Mouse (Mus musculus) midbrain, embryonic 13.5 days (tissue): ENCODE measurements around the gene Npm3. TPM values are rescaled to one million over a fixed set of nuclear protein-coding genes. Genes with fewer than 3 reads are reported as not detected.

Source experiments
- ATAC-seq: fragments of 200-750 bp; cut with Nextera tagmentation; 2 replicates; pipeline ENCODE4 v1.8.0; 2017; ENCODE audit warnings: mild to moderate bottlenecking, moderate TSS enrichment, moderate library complexity
- H3K27ac ChIP-seq: fragments of 300-500 bp; sonication (generic); 2 replicates; pipeline ENCODE4 v1.5.1; 2015; ENCODE audit warnings: inconsistent platforms, mild to moderate bottlenecking, moderate library complexity
- H3K27me3 ChIP-seq: fragments of 300-500 bp; sonication (generic); 2 replicates; pipeline ENCODE4 v1.6.1; 2015; ENCODE audit warnings: mild to moderate bottlenecking, inconsistent platforms
- H3K36me3 ChIP-seq: fragments of 300-500 bp; sonication (generic); 2 replicates; pipeline ENCODE4 v1.6.1; 2015; ENCODE audit warnings: mild to moderate bottlenecking, inconsistent platforms
- H3K4me1 ChIP-seq: fragments of 300-500 bp; sonication (generic); replicated peaks from 2 replicates; pipeline ENCODE4 v1.6.1; 2015; ENCODE audit warnings: inconsistent platforms
- H3K4me2 ChIP-seq: fragments of 300-500 bp; sonication (generic); replicated peaks from 2 replicates; pipeline ENCODE4 v1.6.1; 2015; ENCODE audit warnings: moderate library complexity, mild to moderate bottlenecking, inconsistent platforms
- H3K4me3 ChIP-seq: fragments of 300-500 bp; sonication (generic); replicated peaks from 2 replicates; pipeline ENCODE4 v1.5.1; 2015; ENCODE audit warnings: mild to moderate bottlenecking, inconsistent platforms
- H3K9ac ChIP-seq: fragments of 300-500 bp; sonication (generic); replicated peaks from 2 replicates; pipeline ENCODE4 v1.6.1; 2015; ENCODE audit warnings: mild to moderate bottlenecking, inconsistent platforms
- H3K9me3 ChIP-seq: fragments of 300-500 bp; sonication (generic); 2 replicates; pipeline ENCODE4 v1.6.1; 2016; ENCODE audit warnings: mild to moderate bottlenecking, inconsistent platforms
- WGBS: fragments of 180-500 bp; shearing (Covaris S2); methylation state at CpG from one replicate; pipeline ENCODE4 v1.1.7; 2015; 5-methylcytosine and 5-hydroxymethylcytosine counted together
- polyA plus RNA-seq: library from polyadenylated mRNA; unstranded; fragments of >200 nt; fragmentation: Nextera tagmentation; extraction: Ambion mirVana; gene quantifications from 2 replicates; pipeline ENCODE4 v1.2.1, GENCODE M21; 2015

The Npm3 gene
- polyA plus RNA-seq, 1 experiment from 2014 or later = 7.8 TPM

DNA sequence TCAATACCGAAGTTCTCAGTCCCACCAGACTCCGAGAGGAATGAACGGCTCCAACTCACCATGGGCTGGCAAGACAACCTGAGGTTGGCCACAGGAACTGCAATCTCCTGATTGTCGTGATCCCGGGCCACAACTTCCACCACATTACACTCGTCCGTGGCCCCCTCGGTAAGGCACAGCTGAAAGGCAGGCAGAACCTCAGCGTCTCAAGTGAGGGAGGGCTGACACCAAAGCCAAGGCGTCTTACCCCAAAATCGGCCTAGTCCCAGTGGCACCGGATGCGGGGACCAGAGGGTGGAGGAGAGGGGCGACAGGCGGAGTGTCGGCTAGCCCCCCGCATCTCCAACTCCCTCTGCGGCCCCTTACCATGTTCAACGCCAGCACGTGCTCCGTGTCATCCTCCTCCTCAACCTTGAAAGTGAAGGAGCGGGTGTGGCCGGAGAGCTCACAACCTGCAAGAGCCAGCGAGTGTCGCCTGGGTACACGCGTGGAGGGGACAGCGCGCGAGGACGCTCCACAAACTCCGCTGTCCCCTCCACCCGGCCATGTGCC is 624 bp downstream of the Npm3 start:
- WGBS = 2% methylated on average over 33 of the region's 33 CpGs
- Histone ChIP-seq H3K4me2 (peak overlapping the region; percentile 99), H3K27ac (no peak overlapping the region), H3K27me3 (peaks cover 46% of the 10 kb centered on the region), H3K9me3 (no peaks in the 10 kb centered on the region), H3K9ac (peak overlapping the region; percentile 80), H3K36me3 (peaks cover 25% of the 10 kb centered on the region), H3K4me1 (peaks cover 29% of the 10 kb centered on the region), H3K4me3 (peak overlapping the region; percentile 89)
- no peak; the same call in 1 of the 2 replicates for ATAC-seq

DNA sequence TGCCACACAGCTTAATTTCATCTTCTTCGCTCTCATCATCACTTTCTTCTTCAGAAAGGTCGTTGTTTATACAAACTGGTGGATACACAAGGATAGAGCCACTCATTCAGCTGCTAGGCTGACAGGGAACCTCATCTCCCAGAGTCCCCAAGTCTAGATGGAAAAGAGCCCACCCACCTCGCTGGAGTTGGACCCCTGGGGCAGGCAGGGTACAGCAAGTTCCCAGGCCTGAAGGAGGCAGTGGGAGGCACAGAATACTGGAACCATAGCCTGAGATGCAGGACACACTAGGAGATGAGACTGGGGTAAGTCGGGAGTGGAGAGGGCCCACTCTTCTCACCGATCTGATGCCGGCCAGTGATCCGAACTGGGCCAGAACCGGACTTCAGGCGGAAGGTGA is 1.2 kb downstream of the Npm3 start:
- peak overlapping the region; percentile 99 for H3K4me2 ChIP-seq
- peaks cover 22% of the 10 kb centered on the region for H3K36me3 ChIP-seq
- peak overlapping the region; percentile 80 for H3K9ac ChIP-seq
- no peak for ATAC-seq
- H3K9me3 ChIP-seq = no peaks in the 10 kb centered on the region
- peaks cover 51% of the 10 kb centered on the region for H3K27me3 ChIP-seq
- H3K4me1 ChIP-seq = peaks cover 31% of the 10 kb centered on the region
- 50% methylated on average over 9 of the region's 9 CpGs for WGBS
- H3K27ac ChIP-seq = no peak overlapping the region
- H3K4me3 ChIP-seq = peak overlapping the region; percentile 89

DNA sequence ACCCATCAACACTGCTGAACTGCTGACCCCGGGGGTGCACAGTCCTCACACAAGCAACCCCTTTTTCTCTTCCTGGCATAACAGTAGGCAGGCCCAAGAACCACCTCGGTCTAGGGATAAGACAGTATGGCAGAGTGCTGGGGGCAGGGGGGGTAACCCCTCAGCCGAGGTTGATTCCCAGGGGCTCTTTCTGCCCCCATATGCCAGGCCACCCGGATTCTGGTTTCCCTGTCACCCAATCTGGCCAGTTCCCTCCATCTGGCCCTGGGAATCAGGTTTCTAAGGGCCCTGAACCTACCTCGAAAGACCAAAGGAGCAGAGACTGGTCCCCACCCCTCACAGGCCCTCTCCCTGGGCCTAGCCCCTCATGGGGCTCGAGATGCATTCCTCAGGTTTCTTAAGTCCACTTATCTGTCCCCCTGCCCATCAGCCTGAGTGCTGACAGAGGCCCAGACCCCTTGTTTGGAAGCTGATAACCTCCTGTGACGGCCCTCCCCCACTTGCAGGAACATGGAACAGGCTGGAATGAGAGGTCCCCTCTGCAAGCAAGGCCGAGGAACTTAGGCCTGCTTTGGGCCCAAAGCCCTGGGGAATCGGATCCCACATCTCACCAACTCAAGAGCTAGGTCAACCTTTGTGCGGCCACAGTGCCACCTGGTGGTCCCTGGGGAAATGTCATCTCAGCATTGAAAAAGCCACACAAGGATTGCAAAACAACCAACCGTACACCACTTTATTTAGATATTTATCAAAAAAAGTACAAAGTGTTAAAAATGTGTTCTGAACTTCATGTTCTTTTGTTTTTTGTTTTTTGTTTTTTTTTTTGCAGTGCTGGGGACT is 2.1 kb downstream of the Npm3 start:
- peaks cover 61% of the 10 kb centered on the region for H3K27me3 ChIP-seq
- no peak overlapping the region for H3K4me3 ChIP-seq
- WGBS = 36% methylated on average over 11 of the region's 11 CpGs

DNA sequence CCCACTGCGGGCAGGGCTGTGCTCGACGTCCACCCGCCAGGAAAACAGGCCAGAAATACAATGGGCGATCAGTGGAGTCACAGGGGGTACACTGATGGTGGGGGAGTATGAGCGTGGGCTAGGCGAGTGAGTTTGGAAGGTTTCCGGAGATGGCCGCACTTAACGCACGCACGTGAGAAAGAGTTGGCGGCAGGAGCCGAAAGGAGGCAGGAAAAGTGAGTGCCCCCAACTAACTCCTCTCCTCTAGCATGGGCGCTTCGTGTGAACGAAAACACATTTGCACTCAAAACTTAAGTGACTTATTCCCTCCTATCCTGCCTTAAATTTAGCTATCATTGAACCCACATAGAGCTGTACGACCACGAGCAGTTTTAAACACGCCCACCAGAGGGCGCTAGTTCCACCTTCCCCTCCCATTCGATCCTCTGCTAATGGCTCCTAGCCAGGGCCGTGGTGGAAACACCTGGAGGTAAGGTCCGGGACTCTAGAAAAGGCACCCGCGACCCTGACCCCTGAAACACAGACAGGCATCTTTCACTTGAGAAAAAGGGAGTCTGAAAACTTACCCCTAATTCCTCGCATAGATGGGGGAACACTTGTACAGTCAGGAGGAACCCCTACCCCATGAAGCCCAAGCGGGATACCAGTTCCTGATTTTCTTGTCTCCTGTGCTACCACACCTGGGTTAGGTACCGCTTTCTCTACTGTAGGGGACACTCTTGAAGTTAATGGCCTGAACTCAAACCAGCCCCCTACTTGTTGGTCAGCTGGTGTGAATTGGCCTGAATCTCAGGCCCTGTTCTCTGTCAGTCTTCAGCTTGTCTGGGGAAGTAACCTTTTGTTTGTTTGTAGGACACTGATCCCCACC is 3.0 kb downstream of the Npm3 start:
- H3K4me1 ChIP-seq = peaks cover 48% of the 10 kb centered on the region
- H3K4me3 ChIP-seq = no peak overlapping the region
- no peak for ATAC-seq
- no peaks in the 10 kb centered on the region for H3K9me3 ChIP-seq
- H3K27ac ChIP-seq = no peak overlapping the region
- WGBS = 9% methylated on average over 29 of the region's 29 CpGs
- H3K36me3 ChIP-seq = peaks cover 4% of the 10 kb centered on the region; the same call in 1 of the 2 replicates
- H3K4me2 ChIP-seq = no peak overlapping the region
- peaks cover 69% of the 10 kb centered on the region for H3K27me3 ChIP-seq
- H3K9ac ChIP-seq = no peak overlapping the region

More for the DNA sequence above, 2.1 kb downstream of the Npm3 start:
- Histone ChIP-seq H3K9ac (no peak overlapping the region), H3K36me3 (peaks cover 12% of the 10 kb centered on the region), H3K4me2 (no peak overlapping the region), H3K4me1 (peaks cover 40% of the 10 kb centered on the region), H3K9me3 (no peaks in the 10 kb centered on the region), H3K27ac (no peak overlapping the region)
- ATAC-seq = no peak

DNA sequence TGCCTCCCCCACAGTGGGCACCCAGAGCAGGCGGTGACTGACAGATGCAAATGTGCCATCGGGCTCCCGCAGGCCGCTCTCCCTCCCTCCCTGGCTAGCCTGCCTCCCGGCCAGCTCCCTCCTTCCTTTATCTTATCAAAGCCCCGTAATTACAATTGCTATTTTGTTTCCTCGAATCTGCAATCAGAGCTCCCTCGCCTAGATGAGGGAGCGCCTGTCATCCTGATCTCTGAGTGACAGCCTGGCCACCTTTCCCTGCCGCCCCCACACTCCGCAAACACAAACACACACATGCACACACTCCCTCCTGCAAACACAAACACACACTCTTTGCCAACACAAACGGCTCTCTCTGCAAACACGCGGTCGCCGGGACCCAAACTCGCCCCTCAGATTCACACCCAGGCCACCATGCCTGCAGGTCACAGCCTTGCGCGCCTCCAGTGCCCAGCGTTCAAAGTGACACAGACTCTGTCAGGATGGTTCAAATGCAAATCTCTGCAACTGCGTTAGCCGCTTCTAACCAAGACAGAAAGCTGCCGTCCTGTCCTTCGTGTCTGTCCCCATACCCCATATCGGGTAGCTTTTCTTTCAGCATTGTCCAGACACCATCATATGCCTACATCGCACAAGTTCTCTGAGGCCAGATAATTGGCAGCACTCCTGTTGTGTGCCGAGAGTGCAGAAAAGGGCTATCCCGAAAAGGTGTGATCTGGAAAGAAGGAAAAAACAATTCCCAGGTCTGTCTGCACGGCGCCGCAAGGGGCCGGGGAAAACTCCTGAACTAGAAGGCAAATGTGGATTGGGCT is 3.8 kb downstream of the Npm3 start:
- 1% methylated on average over 32 of the region's 32 CpGs for WGBS
- Histone ChIP-seq H3K4me2 (no peak overlapping the region; the same call in 1 of the 2 replicates), H3K4me3 (no peak overlapping the region), H3K27me3 (peaks cover 78% of the 10 kb centered on the region), H3K9ac (no peak overlapping the region), H3K9me3 (no peaks in the 10 kb centered on the region), H3K36me3 (0 out of 2 replicates have a peak, but pooled peaks cover 4% of the 10 kb centered on the region), H3K4me1 (peaks cover 51% of the 10 kb centered on the region), H3K27ac (no peak overlapping the region)
- ATAC-seq = no peak

DNA sequence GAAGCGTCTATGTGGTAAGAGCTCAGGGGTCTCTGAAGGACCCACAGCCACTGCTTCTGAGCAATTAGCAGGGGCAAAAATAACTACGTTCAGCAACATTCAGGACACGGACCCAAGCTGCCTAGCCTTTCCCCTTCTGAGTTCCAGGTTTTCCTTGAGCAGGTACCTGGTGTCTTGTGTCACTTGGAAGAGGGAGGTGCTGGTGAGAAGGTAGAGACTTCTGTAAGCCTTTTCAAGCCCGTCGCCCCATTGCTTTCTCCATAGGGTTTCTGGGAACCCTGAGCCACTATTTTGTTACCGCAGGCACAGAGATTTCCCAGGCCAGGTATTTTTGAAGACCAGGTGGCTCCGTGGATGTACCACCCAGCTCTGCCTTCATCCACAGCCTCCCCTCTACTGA is 5.8 kb downstream of the Npm3 start:
- peaks cover 95% of the 10 kb centered on the region for H3K27me3 ChIP-seq
- ATAC-seq = no peak

DNA sequence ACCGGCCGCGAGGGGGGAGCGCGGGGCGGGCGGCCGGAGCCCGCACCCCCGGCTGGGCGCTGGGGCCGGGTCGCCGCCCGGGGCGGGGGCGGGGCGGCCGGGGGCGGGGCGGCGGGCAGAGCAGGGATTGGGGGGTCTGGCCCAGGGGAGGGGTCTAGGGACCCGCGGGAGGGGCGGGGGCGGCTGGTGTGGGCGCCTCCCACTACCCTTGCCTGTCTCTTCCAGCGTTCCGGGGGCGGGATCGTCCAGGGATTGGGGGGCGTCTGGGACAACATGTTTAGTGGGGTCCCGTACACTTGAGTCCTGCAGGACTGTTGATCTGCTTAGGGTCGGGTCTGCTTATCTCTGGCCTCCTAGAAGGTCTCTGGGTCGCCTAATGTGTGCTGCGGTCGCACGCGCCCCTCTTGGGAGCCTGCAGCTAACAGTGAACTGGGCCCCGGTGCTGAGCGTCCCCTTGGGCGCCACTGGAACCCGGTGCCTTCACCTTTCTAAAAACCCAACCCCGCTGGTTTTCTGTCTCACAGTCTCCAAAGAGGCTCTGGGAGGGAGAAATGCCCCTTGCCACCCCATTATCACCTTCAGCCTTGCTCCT is 6.3 kb downstream of the Npm3 start:
- H3K27ac ChIP-seq = no peak overlapping the region
- peaks cover 38% of the 10 kb centered on the region for H3K4me1 ChIP-seq
- peak overlapping the region; percentile 66 for H3K4me2 ChIP-seq
- 0 out of 2 replicates have a peak, but pooled peaks cover under 1% of the 10 kb centered on the region for H3K36me3 ChIP-seq
- peaks cover 95% of the 10 kb centered on the region for H3K27me3 ChIP-seq
- no peaks in the 10 kb centered on the region for H3K9me3 ChIP-seq
- peak overlapping the region; percentile 40 for H3K4me3 ChIP-seq
- ATAC-seq = no peak
- H3K9ac ChIP-seq = peak overlapping the region; percentile 62; the same call in 1 of the 2 replicates
- WGBS = 2% methylated on average over 17 of the region's 44 CpGs

More for the DNA sequence above, 5.8 kb downstream of the Npm3 start:
- Histone ChIP-seq H3K4me2 (no peak overlapping the region), H3K9ac (no peak overlapping the region), H3K36me3 (0 out of 2 replicates have a peak, but pooled peaks cover 4% of the 10 kb centered on the region), H3K9me3 (no peaks in the 10 kb centered on the region), H3K4me1 (peaks cover 41% of the 10 kb centered on the region), H3K4me3 (0 out of 2 replicates have a peak overlapping the region, but pooled peaks have one; percentile 40), H3K27ac (no peak overlapping the region)
- WGBS = 21% methylated on average over 7 of the region's 7 CpGs

DNA sequence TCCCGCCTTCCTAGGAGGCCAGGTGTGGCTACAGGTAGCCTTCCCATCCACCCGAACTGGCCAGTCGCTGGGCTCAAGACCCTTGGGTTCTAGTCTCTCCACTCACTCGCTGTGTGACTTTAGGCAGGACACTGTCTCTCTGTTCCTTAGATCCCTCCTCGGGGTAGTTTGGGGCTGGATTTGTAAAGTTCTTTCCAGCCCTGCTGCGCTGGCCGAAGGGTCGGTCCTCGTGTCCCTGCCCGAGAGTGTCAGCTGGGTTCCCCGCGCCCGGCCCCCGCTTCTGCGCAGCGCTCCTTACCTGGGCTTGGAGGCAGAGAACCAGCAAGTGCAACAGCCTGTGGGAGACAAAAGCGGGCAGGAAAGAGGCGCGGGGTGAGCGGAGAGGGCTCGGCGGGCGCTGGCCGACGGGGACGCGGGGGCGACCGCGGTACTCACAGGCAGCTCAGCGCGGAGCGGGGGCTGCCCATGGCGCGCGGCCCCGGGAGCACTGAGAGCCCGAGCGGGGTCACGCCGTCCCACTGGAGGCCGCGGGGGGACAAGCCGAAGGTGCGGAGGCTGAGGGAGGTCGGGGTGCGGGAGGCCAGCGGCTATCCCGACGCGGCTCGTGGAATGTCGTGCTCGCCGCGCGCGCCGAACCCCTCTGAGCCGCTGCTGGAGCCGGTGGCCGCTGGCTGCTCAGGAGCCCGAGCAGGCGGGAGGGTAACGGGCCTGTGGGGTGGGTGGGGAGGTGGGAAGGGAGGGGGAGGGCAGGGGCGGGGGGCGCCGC is 7.0 kb downstream of the Npm3 start, which contains the start of gene Fgf8:
Gene Fgf8 (minus strand): TSS at position 698 of the 766 bp plus-strand sequence.
- peak within 1 kb of the TSS; percentile 62 for H3K9ac ChIP-seq
- H3K4me2 ChIP-seq = peak within 1 kb of the TSS; percentile 66
- peak within 1 kb of the TSS; percentile 40 for H3K4me3 ChIP-seq
- H3K27me3 ChIP-seq = peaks cover 100% of the 10 kb centered on the region
- no peaks in the 10 kb centered on the region for H3K36me3 ChIP-seq
- no peak within 1 kb of the TSS for H3K27ac ChIP-seq
- peaks cover 41% of the 10 kb centered on the region for H3K4me1 ChIP-seq
- H3K9me3 ChIP-seq = no peaks in the 10 kb centered on the region
- under 1% methylated on average over 56 of the region's 68 CpGs for WGBS
- ATAC-seq = no peak

DNA sequence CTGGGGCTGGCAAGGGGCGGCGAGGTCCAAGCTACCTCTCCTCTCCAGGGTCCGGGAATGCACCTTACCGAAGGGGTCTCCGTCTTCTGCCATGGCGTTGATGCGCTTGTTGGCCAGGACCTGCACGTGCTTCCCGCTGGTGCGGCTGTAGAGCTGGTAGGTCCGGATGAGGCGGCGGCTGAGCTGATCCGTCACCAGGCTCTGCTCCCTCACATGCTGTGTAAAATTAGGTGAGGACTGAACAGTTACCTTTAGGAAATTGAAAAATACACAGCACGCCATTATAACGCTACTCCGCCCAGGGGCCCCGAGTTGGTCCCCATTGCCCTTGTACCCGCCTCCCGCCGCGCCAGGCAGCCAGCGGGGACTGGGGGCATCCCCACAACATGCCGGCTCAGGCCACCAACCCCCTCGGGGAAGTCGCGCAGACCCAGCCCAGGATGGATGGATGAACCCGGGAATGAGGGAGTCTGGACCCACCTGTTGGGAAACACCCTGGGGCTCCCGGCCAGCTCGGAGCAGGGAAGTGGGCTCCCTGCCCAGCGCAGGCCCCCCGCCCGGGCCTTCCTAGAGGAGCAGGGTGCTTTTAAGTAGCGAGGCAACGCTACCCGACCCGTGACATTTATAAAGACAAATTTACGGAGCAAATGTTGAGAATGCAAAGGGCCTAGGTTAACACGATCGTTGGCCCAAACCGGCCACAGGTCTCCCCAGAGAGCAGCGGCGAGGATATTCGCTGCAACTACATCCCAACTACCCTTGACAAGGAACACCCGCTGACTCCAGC is 7.8 kb downstream of the Npm3 start:
- no peaks in the 10 kb centered on the region for H3K36me3 ChIP-seq
- H3K4me2 ChIP-seq = peak overlapping the region; percentile 66
- no peak for ATAC-seq
- H3K4me1 ChIP-seq = peaks cover 47% of the 10 kb centered on the region
- H3K4me3 ChIP-seq = peak overlapping the region; percentile 40
- H3K27ac ChIP-seq = no peak overlapping the region
- peaks cover 100% of the 10 kb centered on the region for H3K27me3 ChIP-seq
- H3K9me3 ChIP-seq = no peaks in the 10 kb centered on the region
- under 1% methylated on average over 45 of the region's 45 CpGs for WGBS
- H3K9ac ChIP-seq = peak overlapping the region; percentile 62; the same call in 1 of the 2 replicates

DNA sequence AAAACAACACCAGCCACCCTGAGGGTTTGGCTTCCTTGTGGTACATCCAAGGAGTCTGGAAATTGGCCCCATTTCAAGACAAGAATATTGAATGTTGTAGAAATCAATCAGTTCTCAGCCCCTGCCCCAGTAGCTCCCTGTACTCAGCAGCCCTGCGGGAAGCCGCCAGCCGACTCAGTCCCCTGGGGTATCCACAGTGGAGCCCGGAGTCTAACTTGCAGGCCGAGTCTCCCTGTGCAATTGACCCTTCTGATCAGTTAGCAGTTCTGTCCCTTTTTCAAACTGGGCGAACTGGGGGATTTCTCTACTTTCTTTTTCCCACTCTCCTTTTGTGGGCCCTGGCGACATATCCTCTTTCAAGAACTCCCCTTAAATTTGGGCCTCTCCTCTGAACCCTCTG is 8.6 kb downstream of the Npm3 start:
- WGBS = 2% methylated on average over 7 of the region's 7 CpGs
- Histone ChIP-seq H3K4me2 (no peak overlapping the region), H3K9ac (no peak overlapping the region), H3K27ac (no peak overlapping the region), H3K4me3 (no peak overlapping the region), H3K9me3 (no peaks in the 10 kb centered on the region), H3K27me3 (peaks cover 100% of the 10 kb centered on the region), H3K4me1 (peaks cover 50% of the 10 kb centered on the region), H3K36me3 (no peaks in the 10 kb centered on the region)
- ATAC-seq = no peak
